Mouse (Mus musculus) MEL (cell line): ENCODE data around the gene Gab2. TPM values are rescaled to one million over a fixed set of nuclear protein-coding genes. Genes with fewer than 3 reads are reported as not detected.

Source experiments
- DNase-seq: peaks from one replicate; pipeline ENCODE4 v3.0.0; 2011; ENCODE audit warnings: low read depth, low spot score
- H3K27ac ChIP-seq: 2 replicates; pipeline ENCODE4 v1.5.1; 2012; ENCODE audit warnings: low read depth, mild to moderate bottlenecking, control low read depth, low read length, moderate library complexity; ENCODE audit not compliant: control insufficient read depth
- H3K27me3 ChIP-seq, 2 experiments: fragments of 150-350 bp in 1 of 2; sonication (generic) in 1 of 2; 2 replicates each; pipeline ENCODE4 v1.6.1; 2012; ENCODE audit warnings: low read length in 2 of 2, mild to moderate bottlenecking in 2 of 2, improper control_type of control experiment in 1 of 2, moderate library complexity in 1 of 2; ENCODE audit not compliant: insufficient read depth in 2 of 2, control insufficient read depth in 1 of 2
- H3K36me3 ChIP-seq, 2 experiments: 2 replicates each; pipeline ENCODE4 v1.6.1; 2012 to 2014; ENCODE audit warnings: low read length in 2 of 2, improper control_type of control experiment in 1 of 2, inconsistent platforms in 1 of 2, mild to moderate bottlenecking in 1 of 2; ENCODE audit not compliant: insufficient read depth in 2 of 2, control insufficient read depth in 1 of 2
- H3K4me1 ChIP-seq, 2 experiments: fragments of 150-350 bp in 1 of 2; sonication (generic) in 1 of 2; 2 replicates each; pipeline ENCODE4 v1.6.1; 2012; ENCODE audit warnings: low read length in 2 of 2, improper control_type of control experiment in 1 of 2, mild to moderate bottlenecking in 1 of 2; ENCODE audit not compliant: insufficient read depth in 2 of 2, control insufficient read depth in 1 of 2
- H3K4me3 ChIP-seq, 2 experiments: fragments of 150-350 bp in 1 of 2; sonication (generic) in 1 of 2; 2 replicates each; pipeline ENCODE4 v1.5.1; 2012; ENCODE audit warnings: low read depth in 2 of 2, low read length in 2 of 2, mild to moderate bottlenecking in 2 of 2, moderate library complexity in 2 of 2, control low read depth in 1 of 2, improper control_type of control experiment in 1 of 2; ENCODE audit not compliant: control insufficient read depth in 1 of 2, insufficient read depth in 1 of 2
- H3K79me2 ChIP-seq: 2 replicates; pipeline ENCODE4 v1.6.1; 2012; ENCODE audit warnings: mild to moderate bottlenecking, low read length, moderate library complexity; ENCODE audit not compliant: control insufficient read depth, poor library complexity, insufficient read depth
- H3K9ac ChIP-seq: 2 replicates; pipeline ENCODE4 v1.6.1; 2012; ENCODE audit warnings: low read depth, mild to moderate bottlenecking, control low read depth, low read length, moderate library complexity; ENCODE audit not compliant: control insufficient read depth, poor library complexity, severe bottlenecking
- H3K9me3 ChIP-seq: fragments of 150-350 bp; sonication (generic); replicated peaks from 2 replicates; pipeline ENCODE4 v1.6.1; 2012; ENCODE audit warnings: mild to moderate bottlenecking, low read length, improper control_type of control experiment, moderate library complexity; ENCODE audit not compliant: insufficient read depth
- BHLHE40 ChIP-seq: IDR thresholded peaks from 2 replicates; pipeline ENCODE4 v1.6.1; 2012; ENCODE audit warnings: low read depth, mild to moderate bottlenecking, inconsistent platforms, low read length, improper control_type of control experiment, borderline replicate concordance
- CHD1 ChIP-seq: IDR thresholded peaks from 2 replicates; pipeline ENCODE4 v1.6.1; 2012; ENCODE audit warnings: low read depth, mild to moderate bottlenecking, inconsistent platforms, low read length, improper control_type of control experiment
- E2F4 ChIP-seq: IDR thresholded peaks from 2 replicates; pipeline ENCODE4 v1.6.1; 2011; ENCODE audit warnings: low read depth, low read length, improper control_type of control experiment, borderline replicate concordance
- EP300 ChIP-seq, 2 experiments: IDR thresholded peaks; 2 replicates each; pipeline ENCODE4 v1.6.1; 2011; ENCODE audit warnings: improper control_type of control experiment in 2 of 2, low read length in 2 of 2, low read depth in 1 of 2, mild to moderate bottlenecking in 1 of 2
- GATA1 ChIP-seq: IDR thresholded peaks from 2 replicates; pipeline ENCODE4 v1.6.1; 2011; ENCODE audit warnings: low read depth, low read length, improper control_type of control experiment
- HCFC1 ChIP-seq: IDR thresholded peaks from 2 replicates; pipeline ENCODE4 v1.6.1; 2012; ENCODE audit warnings: low read depth, mild to moderate bottlenecking, inconsistent platforms, low read length, improper control_type of control experiment, moderate library complexity
- KAT2A ChIP-seq: conservative IDR thresholded peaks from 2 replicates; pipeline ENCODE4 v1.6.1; 2012; ENCODE audit warnings: low read depth, low read length, improper control_type of control experiment, inconsistent platforms
- MAFK ChIP-seq: IDR thresholded peaks from 2 replicates; pipeline ENCODE4 v1.6.1; 2011; ENCODE audit warnings: low read depth, mild to moderate bottlenecking, low read length, improper control_type of control experiment, borderline replicate concordance
- MAX ChIP-seq: IDR thresholded peaks from 2 replicates; pipeline ENCODE4 v1.6.1; 2011; ENCODE audit warnings: low read length, improper control_type of control experiment
- MEF2A ChIP-seq: IDR thresholded peaks from 2 replicates; pipeline ENCODE4 v1.6.1; 2014; ENCODE audit warnings: low read depth, mild to moderate bottlenecking, inconsistent platforms, low read length, improper control_type of control experiment; ENCODE audit not compliant: poor library complexity, insufficient replicate concordance, severe bottlenecking; ENCODE audit errors: extremely low read depth
- MXI1 ChIP-seq: IDR thresholded peaks from 2 replicates; pipeline ENCODE4 v1.6.1; 2011; ENCODE audit warnings: mild to moderate bottlenecking, low read depth, low read length, improper control_type of control experiment
- MYB ChIP-seq: IDR thresholded peaks from 2 replicates; pipeline ENCODE4 v1.6.1; 2011; ENCODE audit warnings: mild to moderate bottlenecking, low read depth, low read length, improper control_type of control experiment
- MYC ChIP-seq: IDR thresholded peaks from 2 replicates; pipeline ENCODE4 v1.6.1; 2011; ENCODE audit warnings: low read depth, mild to moderate bottlenecking, low read length, improper control_type of control experiment, moderate library complexity
- NELFE ChIP-seq: IDR thresholded peaks from 2 replicates; pipeline ENCODE4 v1.6.1; 2011; ENCODE audit warnings: low read depth, low read length, improper control_type of control experiment
- NRF1 ChIP-seq: IDR thresholded peaks from 2 replicates; pipeline ENCODE4 v1.6.1; 2014; ENCODE audit warnings: low read depth, mild to moderate bottlenecking, inconsistent platforms, low read length, improper control_type of control experiment, moderate library complexity; ENCODE audit not compliant: poor library complexity, insufficient read depth, severe bottlenecking
- POLR2A ChIP-seq, 2 experiments: IDR thresholded peaks; 2 replicates each; pipeline ENCODE4 v1.6.1; 2011 to 2012; ENCODE audit warnings: low read length in 2 of 2, mild to moderate bottlenecking in 2 of 2, control low read depth in 1 of 2, improper control_type of control experiment in 1 of 2, low read depth in 1 of 2, moderate library complexity in 1 of 2; ENCODE audit not compliant: control insufficient read depth in 1 of 2, insufficient read depth in 1 of 2, poor library complexity in 1 of 2
- RAD21 ChIP-seq: IDR thresholded peaks from 2 replicates; pipeline ENCODE4 v1.6.1; 2011; ENCODE audit warnings: mild to moderate bottlenecking, low read depth, low read length, improper control_type of control experiment
- TAL1 ChIP-seq: IDR thresholded peaks from 2 replicates; pipeline ENCODE4 v1.6.1; 2012; ENCODE audit warnings: mild to moderate bottlenecking, inconsistent platforms, low read length, moderate library complexity, mixed read lengths
- TBP ChIP-seq: IDR thresholded peaks from 2 replicates; pipeline ENCODE4 v1.8.0; 2011; ENCODE audit warnings: low read depth, low read length, improper control_type of control experiment
- UBTF ChIP-seq: IDR thresholded peaks from 2 replicates; pipeline ENCODE4 v1.6.1; 2012; ENCODE audit warnings: low read depth, mild to moderate bottlenecking, inconsistent platforms, low read length, improper control_type of control experiment, moderate library complexity, borderline replicate concordance; ENCODE audit not compliant: insufficient read depth
- ZKSCAN1 ChIP-seq: IDR thresholded peaks from 2 replicates; pipeline ENCODE4 v1.6.1; 2012; ENCODE audit warnings: low read depth, mild to moderate bottlenecking, inconsistent platforms, low read length, improper control_type of control experiment, moderate library complexity
- polyA plus RNA-seq, 2 experiments: library from polyadenylated mRNA; stranded (reverse) in 1 of 2; unstranded in 1 of 2; fragments of >175 nt in 1 of 2; fragments of >200 nt in 1 of 2; gene quantifications; 2 replicates each; pipeline versions ENCODE4 v1.2.1 to v1.2.4; 2012; ENCODE audit warnings: low replicate concordance in 2 of 2, low read depth in 1 of 2; ENCODE audit not compliant: insufficient read length in 2 of 2, insufficient read depth in 1 of 2, missing spikeins in 1 of 2
- total RNA-seq: library from RNA; depleted of rRNA; stranded (reverse); fragments of 300-350 nt; gene quantifications from 2 replicates; pipeline ENCODE4 v1.2.3, GENCODE M21; 2012

The Gab2 gene
- total and polyA plus RNA-seq, 3 experiments = 5.0 to 11.5 TPM; not detected in 1

DNA sequence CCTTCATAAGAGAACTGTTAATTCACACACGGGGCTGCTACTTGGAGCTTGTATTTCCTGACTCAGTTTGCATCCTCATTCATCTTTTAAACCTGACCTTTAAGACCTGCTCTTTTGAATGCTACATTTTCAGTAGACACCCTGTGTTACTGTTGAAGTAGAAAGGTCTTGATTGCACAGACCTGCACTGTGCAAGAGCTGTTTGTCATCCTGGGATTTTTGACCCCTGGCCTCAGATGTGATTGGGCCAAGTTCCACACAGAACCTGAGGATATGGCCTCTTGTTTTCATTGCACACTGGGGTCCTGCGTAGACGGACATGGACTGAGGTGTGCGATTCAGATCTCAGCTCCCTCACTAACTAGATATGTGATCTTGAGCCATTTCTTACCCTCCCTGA is 257.2 kb downstream of the Gab2 start:
- DNase-seq = no peak
- Histone ChIP-seq H3K27me3 (no peaks in the 10 kb centered on the region), H3K9me3 (no peaks in the 10 kb centered on the region), H3K4me3 (no peak overlapping the region), H3K27ac (no peak overlapping the region), H3K79me2 (no peaks in the 10 kb centered on the region), H3K4me1 (peaks cover 17 to 37% of the 10 kb centered on the region in 2 experiments), H3K9ac (no peak overlapping the region), H3K36me3 (peaks cover 0 to 24% of the 10 kb centered on the region in 2 experiments; a peak in 2 of 4 replicates)
- TF ChIP-seq MEF2A = no peak
- no peak for TF ChIP-seq MYB

- TF ChIP-seq ZKSCAN1 (no peak), KAT2A (no peak), TBP (no peak), UBTF (no peak)
- Histone ChIP-seq H3K79me2 (no peaks in the 10 kb centered on the region), H3K4me1 (peaks cover 17 to 36% of the 10 kb centered on the region in 2 experiments), H3K4me3 (no peak overlapping the region), H3K9me3 (no peaks in the 10 kb centered on the region), H3K27ac (no peak overlapping the region), H3K27me3 (no peaks in the 10 kb centered on the region), H3K9ac (no peak overlapping the region), H3K36me3 (peaks cover 0 to 22% of the 10 kb centered on the region in 2 experiments; a peak in 2 of 4 replicates)
- no peak for DNase-seq
Observed at GRCm38 (mm10) chr7:97339623-97340022, 258.2 kb downstream of the Gab2 start.

DNA sequence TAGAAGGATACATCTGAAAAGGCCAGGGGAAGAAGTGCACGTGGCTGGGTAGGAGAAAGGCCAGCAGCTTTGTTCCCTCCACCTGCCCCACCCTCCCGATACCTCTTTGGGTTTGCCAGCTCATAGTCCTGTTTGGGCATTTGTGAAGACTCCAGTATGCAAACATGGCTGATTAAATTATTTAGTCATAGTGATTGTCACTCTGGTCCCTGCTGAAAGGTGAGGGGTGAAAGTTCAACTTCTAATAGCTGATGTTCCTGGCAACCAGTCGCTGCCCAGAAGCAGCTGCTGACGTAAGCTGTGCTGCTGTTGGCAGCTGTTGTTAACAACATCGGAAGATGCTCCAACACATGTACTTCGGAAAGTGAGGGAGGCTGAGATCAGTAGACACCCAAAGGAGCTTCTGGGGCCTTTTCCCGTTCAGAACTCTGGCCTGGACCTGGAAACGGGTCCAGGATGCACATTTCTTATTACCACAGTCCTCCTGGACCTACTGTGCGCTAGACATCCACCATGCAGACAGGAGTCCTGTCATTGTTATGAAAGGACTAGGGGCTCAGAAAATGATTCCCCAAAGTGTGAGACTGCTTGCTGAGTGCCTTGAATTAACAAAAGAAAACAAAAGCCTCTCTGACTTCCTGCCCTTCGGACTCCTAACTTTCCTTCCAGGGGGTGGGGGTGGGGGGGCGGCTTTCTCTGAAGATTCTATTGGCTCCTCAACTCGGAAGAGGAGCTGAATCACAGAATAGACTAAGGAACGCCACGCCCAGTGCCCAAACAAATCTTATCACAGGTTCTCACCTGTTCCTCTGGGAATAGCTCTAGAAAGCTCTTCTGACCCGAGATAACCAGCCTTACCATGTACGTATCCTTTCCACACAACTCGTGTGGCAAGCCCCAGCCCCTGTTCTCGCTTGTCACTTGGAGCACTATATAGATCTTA is 259.8 kb downstream of the Gab2 start:
- Histone ChIP-seq H3K4me3 (peak overlapping the region; percentile 17 to 46; a peak in 3 of 4 replicates), H3K4me1 (peaks cover 17 to 32% of the 10 kb centered on the region in 2 experiments), H3K36me3 (peaks cover 0 to 22% of the 10 kb centered on the region in 2 experiments; a peak in 2 of 4 replicates), H3K79me2 (no peaks in the 10 kb centered on the region), H3K27ac (peak overlapping the region; percentile 79), H3K27me3 (no peaks in the 10 kb centered on the region), H3K9me3 (no peaks in the 10 kb centered on the region), H3K9ac (peak overlapping the region; percentile 25; the same call in 1 of the 2 replicates)
- peak; percentile 87 for DNase-seq
- TF ChIP-seq RAD21 (no peak), MXI1 (0 out of 2 replicates have a peak, but pooled peaks have one; percentile 48), EP300 (IDR thresholded peaks at IDR 0.05; ENCODE audit: low read depth in 1 of 2, low read length in 2 of 2) (peak; percentile 73 to 77), MAX (peak; percentile 22; the same call in 1 of the 2 replicates), E2F4 (no peak), UBTF (no peak), BHLHE40 (0 out of 2 replicates have a peak, but pooled peaks have one; percentile 19), NELFE (no peak; the same call in 1 of the 2 replicates), TAL1 (peak; percentile 88), MYB (no peak), MEF2A (0 out of 2 replicates have a peak, but pooled peaks have one; percentile 24), NRF1 (no peak), MAFK (no peak), GATA1 (peak; percentile 86), HCFC1 (no peak), KAT2A (no peak), MYC (0 out of 2 replicates have a peak, but pooled peaks have one; percentile 43), POLR2A (IDR thresholded peaks at IDR 0.05; ENCODE audit: control insufficient read depth in 1 of 2, insufficient read depth in 1 of 2, low read depth in 1 of 2, low read length in 2 of 2, poor library complexity in 1 of 2) (no peak), CHD1 (no peak), ZKSCAN1 (peak; percentile 91)
